In genomic region chr10:107751944-107752343, GRCm38 (mm10) we compare ENCODE assay signal across 9 mouse cellular contexts. TPM values are rescaled to one million over a fixed set of nuclear protein-coding genes. Genes with fewer than 3 reads are reported as not detected.
DNase-seq lines count a peak whose midpoint lies in the region; ATAC-seq and TF ChIP-seq lines count a peak whose summit lies in the region.
"Had no signal": no experiment of that assay in that cellular context is flagged by ENCODE, and none has a peak within 500 bp of the region (broad histone marks: within the 10 kb centered on the region; RNA-seq: fewer than 3 reads in every experiment).

No protein-coding gene starts in this region.

- H3K27me3 ChIP-seq in kidney, embryonic 15.5 days = no peaks in the 10 kb centered on the region
- H3K27me3 ChIP-seq in forebrain, postnatal 0 days (ENCODE audit: insufficient read depth, low read length) = no peaks in the 10 kb centered on the region
- no peaks in the 10 kb centered on the region for H3K27me3 ChIP-seq in midbrain, embryonic 14.5 days (ENCODE audit: control insufficient read depth, insufficient read depth, low read length)

- H3K27ac ChIP-seq in kidney, embryonic 15.5 days = no peak overlapping the region
- no peak overlapping the region for H3K27ac ChIP-seq in forebrain, postnatal 0 days (ENCODE audit: low read depth, low read length)
- no peak overlapping the region for H3K27ac ChIP-seq in midbrain, embryonic 14.5 days (replicated peaks; ENCODE audit: low read depth, low read length)

- H3K4me2 ChIP-seq in kidney, embryonic 15.5 days = peak overlapping the region; percentile 42
- peak overlapping the region; percentile 27 for H3K4me2 ChIP-seq in forebrain, postnatal 0 days (ENCODE audit: low read depth)
- H3K4me2 ChIP-seq in midbrain, embryonic 14.5 days (ENCODE audit: low read length) = peak overlapping the region; percentile 35

- no peak for TF ChIP-seq CTCF in forebrain, postnatal 0 days (IDR thresholded peaks at IDR 0.05; ENCODE audit: low read depth)

- no peaks in the 10 kb centered on the region for H3K4me1 ChIP-seq in kidney, embryonic 15.5 days
- no peaks in the 10 kb centered on the region; the same call in 1 of the 2 replicates for H3K4me1 ChIP-seq in forebrain, postnatal 0 days (ENCODE audit: insufficient read depth)
- 0 out of 2 replicates have a peak, but pooled peaks cover 5% of the 10 kb centered on the region for H3K4me1 ChIP-seq in midbrain, embryonic 14.5 days (ENCODE audit: control insufficient read depth, insufficient read depth, low read length)

- 38% methylated on average over 6 of the region's 6 CpGs for WGBS in kidney, embryonic 15.5 days
- WGBS in forebrain, postnatal 0 days = 17% methylated on average over 6 of the region's 6 CpGs
- 22% methylated on average over 6 of the region's 6 CpGs for WGBS in midbrain, embryonic 14.5 days

- ATAC-seq in kidney, embryonic 15.5 days (replicated peaks; ENCODE audit: low FRiP score) = no peak; the same call in 1 of the 2 replicates
- ATAC-seq in forebrain, postnatal 0 days = peak; percentile 62
- no peak for ATAC-seq in midbrain, embryonic 14.5 days (ENCODE audit: low FRiP score, low TSS enrichment)

- no peak overlapping the region for H3K4me3 ChIP-seq in kidney, embryonic 15.5 days (replicated peaks)
- H3K4me3 ChIP-seq in forebrain, postnatal 0 days (ENCODE audit: low read depth, low read length) = 0 out of 2 replicates have a peak overlapping the region, but pooled peaks have one; percentile 6
- 0 out of 2 replicates have a peak overlapping the region, but pooled peaks have one; percentile 2 for H3K4me3 ChIP-seq in midbrain, embryonic 14.5 days (replicated peaks; ENCODE audit: low read depth, low read length)

- no peak overlapping the region for H3K9ac ChIP-seq in kidney, embryonic 15.5 days
- no peak overlapping the region for H3K9ac ChIP-seq in forebrain, postnatal 0 days
- H3K9ac ChIP-seq in midbrain, embryonic 14.5 days (replicated peaks; ENCODE audit: low read length) = no peak overlapping the region

- no peaks in the 10 kb centered on the region for H3K9me3 ChIP-seq in kidney, embryonic 15.5 days (replicated peaks)
- H3K9me3 ChIP-seq in forebrain, postnatal 0 days (ENCODE audit: low read length) = no peaks in the 10 kb centered on the region
- H3K9me3 ChIP-seq in midbrain, embryonic 14.5 days (ENCODE audit: control insufficient read depth, low read length) = no peaks in the 10 kb centered on the region

- DNase-seq in kidney, postnatal 25 days = no peak
- peak; percentile 5 for DNase-seq in embryo, embryonic 11 days
- DNase-seq in forebrain, postnatal 0 days = peak; percentile 11
- DNase-seq in midbrain, embryonic 14.5 days = peak; percentile 14
- DNase-seq in adrenal gland, adult 18-20 months (ENCODE audit: low spot score in 2 of 2) = no peak
- DNase-seq in ovary, postnatal 36 days (ENCODE audit: low spot score) = no peak
- no peak for DNase-seq in adrenal gland, adult 2 months

- H3K36me3 ChIP-seq in kidney, embryonic 15.5 days = no peaks in the 10 kb centered on the region
- no peaks in the 10 kb centered on the region for H3K36me3 ChIP-seq in forebrain, postnatal 0 days (ENCODE audit: insufficient read depth)
- no peaks in the 10 kb centered on the region for H3K36me3 ChIP-seq in midbrain, embryonic 14.5 days (ENCODE audit: control insufficient read depth, insufficient read depth, low read length)

RNA-seq across cellular contexts. Expression of gene Ptprq, which starts 32.1 kb away (rescaled TPM):
- 0.01 and 0.06 TPM in 2 replicates for polyA plus RNA-seq in kidney, embryonic 15.5 days (2015; fragmentation: Nextera tagmentation; extraction: Ambion mirVana)
- 0.08 and 0.10 TPM in 2 replicates for total RNA-seq in forebrain, postnatal 0 days (2014; rRNA removed)
- 0.09 and 0.10 TPM in 2 replicates for polyA plus RNA-seq in forebrain, postnatal 0 days (2015; fragmentation: Nextera tagmentation; extraction: Ambion mirVana)
- polyA plus RNA-seq in midbrain, embryonic 14.5 days (2014; fragmentation: Nextera tagmentation; extraction: Ambion mirVana) = 0.38 and 0.43 TPM in 2 replicates
- 1 to 10 TPM in 1 of 2 experiments, under 1 TPM in 1; 0.22 to 1.4 TPM for total RNA-seq in adrenal gland, adult 18-20 months (2021)
- under 1 TPM; 0.17 to 0.32 TPM for total RNA-seq in adrenal gland, adult 2 months (2021)
- 0.02 TPM in 1 of 2 replicates, not detected in the other for polyA plus RNA-seq in adrenal gland, adult 2 months (2012; rRNA removed)
- polyA plus RNA-seq: small intestine, adult 2 months had no signal

Comparison
In these comparisons a context has a peak if more than half of its experiments do, and no peak if none do; other contexts are left out.
1. DNase-seq: peak in embryo, embryonic 11 days (single experiment), forebrain, postnatal 0 days (single experiment) and midbrain, embryonic 14.5 days (single experiment); none in kidney, postnatal 25 days (0 of 2), adrenal gland, adult 18-20 months (0 of 2), ovary, postnatal 36 days (single experiment) and adrenal gland, adult 2 months (single experiment).
2. Peak in every context shown above with its lines, with median percentiles within 50 percentile points of each other: H3K4me2 ChIP-seq.